In genomic region chr8:108695938-108696630, GRCm38 (mm10) we compare ENCODE assay signal across 8 mouse cellular contexts.
DNase-seq lines count a peak whose midpoint lies in the region; ATAC-seq lines count a peak whose summit lies in the region.

No protein-coding gene starts in this region.

- under 1% methylated on average over 31 of the region's 31 CpGs for whole genome bisulfite sequencing in hindbrain, embryonic 10.5 days
- under 1% methylated on average over 30 of the region's 31 CpGs for whole genome bisulfite sequencing in lung, embryonic 16.5 days

- H3K27ac ChIP-seq in hindbrain, embryonic 10.5 days = peak overlapping the region; percentile 62
- peak overlapping the region; percentile 41; the same call in 1 of the 2 replicates for H3K27ac ChIP-seq in lung, embryonic 16.5 days (ENCODE audit: low read length)

- peak overlapping the region; percentile 77 for H3K4me2 ChIP-seq in lung, embryonic 16.5 days (ENCODE audit: low read depth, low read length)

- intact Hi-C loops in left cerebral cortex, postnatal 36 days (cut with DNase I) = loop anchor here (5.0 to 10.0 kb wide), 2 partner anchors 739 to 1091 kb away; no protein-coding TSS in a partner anchor

- DNase-seq in embryo, embryonic 10 days (ENCODE audit: low spot score) = peak; percentile 41
- no peak for DNase-seq in embryo, embryonic 11 days
- peak; percentile 54 for DNase-seq in embryo, embryonic 10.5 days (ENCODE audit: low spot score)
- peak; percentile 54 for DNase-seq in hindbrain, embryonic 10.5 days (ENCODE audit: low spot score)
- no peak for DNase-seq in left cerebral cortex, postnatal 36 days (ENCODE audit: low spot score in 2 of 2)
- DNase-seq in left cerebral cortex, adult 8-10 months (ENCODE audit: low spot score in 2 of 2) = no peak

- ATAC-seq in lung, embryonic 16.5 days (ENCODE audit: low read depth) = peak; percentile 49
- no peak for ATAC-seq in cerebellum, adult (ENCODE audit: insufficient number of reproducible peaks, low FRiP score, low TSS enrichment)

- peaks cover 79% of the 10 kb centered on the region for H3K4me1 ChIP-seq in hindbrain, embryonic 10.5 days (replicated peaks)
- H3K4me1 ChIP-seq in lung, embryonic 16.5 days (replicated peaks; ENCODE audit: control insufficient read depth, insufficient read depth, low read length) = peaks cover 48% of the 10 kb centered on the region

- no peaks in the 10 kb centered on the region for H3K36me3 ChIP-seq in hindbrain, embryonic 10.5 days
- no peaks in the 10 kb centered on the region for H3K36me3 ChIP-seq in lung, embryonic 16.5 days (ENCODE audit: control insufficient read depth, insufficient read depth, low read length)

- peak overlapping the region; percentile 49 for H3K4me3 ChIP-seq in hindbrain, embryonic 10.5 days
- peak overlapping the region; percentile 48 for H3K4me3 ChIP-seq in lung, embryonic 16.5 days (ENCODE audit: low read length)

- H3K9ac ChIP-seq in lung, embryonic 16.5 days (ENCODE audit: low read length) = peak overlapping the region; percentile 56

- H3K27me3 ChIP-seq in hindbrain, embryonic 10.5 days (ENCODE audit: insufficient read depth, poor library complexity, severe bottlenecking) = peaks cover 94% of the 10 kb centered on the region
- H3K27me3 ChIP-seq in lung, embryonic 16.5 days (ENCODE audit: control insufficient read depth, insufficient read depth, low read depth, low read length) = peaks cover 45% of the 10 kb centered on the region

- no peaks in the 10 kb centered on the region for H3K9me3 ChIP-seq in hindbrain, embryonic 10.5 days
- H3K9me3 ChIP-seq in lung, embryonic 16.5 days (ENCODE audit: control insufficient read depth, low read length) = no peaks in the 10 kb centered on the region

Comparison
In these comparisons a context has a peak if more than half of its experiments do, and no peak if none do; other contexts are left out.
1. DNase-seq: peak in embryo, embryonic 10 days (single experiment), embryo, embryonic 10.5 days (single experiment) and hindbrain, embryonic 10.5 days (single experiment); none in embryo, embryonic 11 days (single experiment), left cerebral cortex, postnatal 36 days (0 of 2) and left cerebral cortex, adult 8-10 months (0 of 2).